Mouse (Mus musculus): ENCODE data around the gene Scn9a.

Scn9a gene

DNA sequence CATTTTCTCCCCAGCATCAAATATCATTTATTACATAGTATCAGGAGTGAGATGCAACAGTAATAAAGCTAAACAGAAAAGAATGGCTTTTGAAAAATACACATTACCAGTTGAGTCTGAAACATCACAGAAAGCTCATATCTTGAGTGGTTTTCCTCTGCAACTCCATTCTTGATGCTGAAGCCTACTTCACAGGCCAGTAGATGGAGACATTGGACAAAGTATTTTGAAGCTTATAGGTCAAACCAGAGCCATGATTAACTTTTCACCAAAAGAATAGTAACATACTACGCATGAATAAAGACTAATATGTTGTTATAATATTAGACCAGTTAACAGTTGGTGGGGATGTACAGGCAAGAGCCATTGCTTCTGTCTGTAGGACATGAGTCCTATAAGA lies 172.3 kb downstream of the Scn9a start:
- no peak for DNase-seq

DNA sequence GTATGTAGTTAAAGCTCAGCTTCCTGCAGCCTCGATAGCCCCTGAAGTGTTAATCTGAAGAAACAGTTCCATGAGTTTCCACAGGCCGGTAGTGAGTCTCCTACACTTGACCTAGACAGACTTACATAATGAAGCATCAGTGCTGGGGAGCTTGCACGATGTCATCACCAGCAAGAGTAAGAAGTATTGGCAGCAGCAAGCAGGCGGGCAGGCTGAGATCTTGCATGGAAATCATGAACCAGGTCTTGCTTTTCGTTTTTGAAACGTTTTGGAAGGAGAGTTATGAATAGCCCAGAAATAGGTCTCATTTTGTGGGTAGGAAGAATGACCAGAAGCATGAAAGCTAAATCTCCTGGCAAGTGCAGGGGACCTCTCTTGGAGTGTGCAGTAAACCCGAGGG lies 194.1 kb downstream of the Scn9a start, which contains the start of gene Scn1a:
Gene Scn1a (minus strand): TSS at position 130 of the 400 bp plus-strand sequence.
- peak; percentile 14 for DNase-seq

DNA sequence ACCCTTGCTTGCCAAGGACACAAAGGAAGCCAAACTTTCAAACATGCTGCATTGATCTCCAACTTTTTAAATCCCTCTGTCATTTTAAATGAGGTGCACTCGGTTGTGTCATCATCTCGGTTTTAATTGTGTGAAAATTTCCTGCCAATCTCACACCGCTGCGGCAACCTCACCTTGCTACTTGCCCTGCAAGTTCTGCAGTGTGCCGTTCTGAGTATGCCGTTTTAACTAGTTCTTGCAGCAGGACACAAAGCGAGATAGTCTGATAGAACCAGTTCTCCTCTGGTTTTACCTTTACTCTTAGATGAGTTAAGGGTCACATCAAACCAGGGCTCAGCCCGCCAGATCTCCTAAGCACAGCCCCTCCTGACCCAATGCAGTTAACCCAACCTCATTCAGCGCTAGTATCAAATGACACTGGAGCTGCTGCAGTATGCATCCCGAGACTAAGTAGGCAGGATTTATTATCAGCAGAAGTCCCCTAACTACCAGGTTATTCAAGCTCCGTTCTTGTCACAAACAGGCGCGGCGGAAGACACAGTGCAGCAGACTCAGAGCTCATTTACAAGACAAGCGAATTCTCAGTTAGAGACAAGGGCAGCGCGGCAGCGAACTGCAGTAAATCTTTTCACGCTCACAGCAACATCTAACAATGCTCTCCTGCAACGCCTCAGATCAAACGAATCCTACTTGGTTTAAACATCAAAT lies 194.8 kb downstream of the Scn9a start:
- DNase-seq = peak; percentile 9

- DNase-seq = no peak
Measured at GRCm38 (mm10) chr2:66436286-66436685, 198.5 kb downstream of the Scn9a start.

All from layer of hippocampus, adult 9-11 months (tissue).